Mouse (Mus musculus) kidney, embryonic 14.5 days (tissue): Measurements from ENCODE around the gene Ttll5. TPM values are rescaled to one million over a fixed set of nuclear protein-coding genes. Genes with fewer than 3 reads are reported as not detected.
A peak's percentile ranks its signal among the peaks of the same experiment; 100 is the strongest.

Experiments
- ATAC-seq: fragments of 200-750 bp; cut with Nextera tagmentation; 2 replicates; pipeline ENCODE4 v1.8.0; 2017; ENCODE audit warnings: moderate number of reproducible peaks, mild to moderate bottlenecking, moderate TSS enrichment, moderate library complexity; ENCODE audit not compliant: low FRiP score, low TSS enrichment
- H3K27ac ChIP-seq: fragments of 300-500 bp; sonication (generic); 2 replicates; pipeline ENCODE4 v1.5.1; 2014; ENCODE audit warnings: low read depth, mild to moderate bottlenecking, low read length, moderate library complexity, mixed read lengths
- H3K27me3 ChIP-seq: fragments of 300-500 bp; sonication (generic); 2 replicates; pipeline ENCODE4 v1.6.1; 2014; ENCODE audit warnings: mild to moderate bottlenecking, low read length; ENCODE audit not compliant: control insufficient read depth, insufficient read depth
- H3K36me3 ChIP-seq: fragments of 300-500 bp; sonication (generic); 2 replicates; pipeline ENCODE4 v1.6.1; 2014; ENCODE audit warnings: low read length, mixed read lengths; ENCODE audit not compliant: control insufficient read depth, insufficient read depth
- H3K4me1 ChIP-seq: fragments of 300-500 bp; sonication (generic); 2 replicates; pipeline ENCODE4 v1.6.1; 2014; ENCODE audit warnings: low read length, mixed read lengths; ENCODE audit not compliant: control insufficient read depth, insufficient read depth
- H3K4me2 ChIP-seq: fragments of 300-500 bp; sonication (generic); replicated peaks from 2 replicates; pipeline ENCODE4 v1.6.1; 2014; ENCODE audit warnings: low read depth, mild to moderate bottlenecking, low read length
- H3K4me3 ChIP-seq: fragments of 300-500 bp; sonication (generic); 2 replicates; pipeline ENCODE4 v1.5.1; 2014; ENCODE audit warnings: mild to moderate bottlenecking, low read length
- H3K9ac ChIP-seq: fragments of 300-500 bp; sonication (generic); 2 replicates; pipeline ENCODE4 v1.6.1; 2014; ENCODE audit warnings: low read depth, mild to moderate bottlenecking, low read length, moderate library complexity
- H3K9me3 ChIP-seq: fragments of 300-500 bp; sonication (generic); 2 replicates; pipeline ENCODE4 v1.6.1; 2016; ENCODE audit warnings: low read length; ENCODE audit not compliant: control insufficient read depth
- WGBS: fragments of 180-500 bp; shearing (Covaris S2); extraction: QIAGEN DNeasy Blood & Tissue Kit; methylation state at CpG from one replicate; pipeline ENCODE4 v1.1.7; 2014; 5-methylcytosine and 5-hydroxymethylcytosine counted together
- polyA plus RNA-seq: library from polyadenylated mRNA; unstranded; fragments of >200 nt; fragmentation: Nextera tagmentation; extraction: Ambion mirVana; gene quantifications from 2 replicates; pipeline ENCODE4 v1.2.1, GENCODE M21; 2014

The Ttll5 gene
- polyA plus RNA-seq, 1 experiment from 2014 or later: 17.0 TPM

DNA sequence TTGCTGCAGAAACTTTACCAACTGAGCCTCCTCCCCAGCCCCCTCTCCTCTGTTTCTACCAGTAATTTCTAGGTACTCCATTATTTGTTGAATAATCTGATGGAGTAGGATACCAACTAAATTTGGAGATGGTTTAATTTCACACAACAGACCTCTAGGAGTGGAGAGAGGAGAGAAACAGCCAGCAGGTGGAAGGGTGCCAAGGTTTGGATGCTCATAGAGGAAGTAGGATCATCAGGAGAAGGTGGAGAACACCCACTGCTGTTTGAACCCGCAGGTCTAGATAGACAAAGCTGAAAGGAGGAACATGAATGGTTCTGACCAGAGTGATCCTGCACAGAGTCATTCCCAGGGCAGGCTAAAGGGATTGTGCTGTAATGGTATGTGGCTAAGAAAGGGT, 28.9 kb upstream of the Ttll5 start:
- Histone ChIP-seq H3K9ac (no peak overlapping the region), H3K36me3 (no peaks in the 10 kb centered on the region), H3K4me3 (no peak overlapping the region), H3K4me2 (no peak overlapping the region), H3K27ac (no peak overlapping the region), H3K9me3 (no peaks in the 10 kb centered on the region), H3K4me1 (0 out of 2 replicates have a peak, but pooled peaks cover 6% of the 10 kb centered on the region), H3K27me3 (no peaks in the 10 kb centered on the region)
- ATAC-seq: no peak
- 79% methylated on average over 1 of the region's 1 CpGs for WGBS

- Histone ChIP-seq H3K9ac (no peak overlapping the region), H3K4me2 (no peak overlapping the region), H3K4me3 (no peak overlapping the region), H3K4me1 (0 out of 2 replicates have a peak, but pooled peaks cover 6% of the 10 kb centered on the region), H3K9me3 (no peaks in the 10 kb centered on the region), H3K27me3 (no peaks in the 10 kb centered on the region), H3K36me3 (no peaks in the 10 kb centered on the region), H3K27ac (no peak overlapping the region)
- 44% methylated on average over 9 of the region's 9 CpGs for WGBS
- ATAC-seq: no peak
These were observed 24.4 kb upstream of the Ttll5 start for GRCm38 (mm10) chr12:85800031-85800430.

DNA sequence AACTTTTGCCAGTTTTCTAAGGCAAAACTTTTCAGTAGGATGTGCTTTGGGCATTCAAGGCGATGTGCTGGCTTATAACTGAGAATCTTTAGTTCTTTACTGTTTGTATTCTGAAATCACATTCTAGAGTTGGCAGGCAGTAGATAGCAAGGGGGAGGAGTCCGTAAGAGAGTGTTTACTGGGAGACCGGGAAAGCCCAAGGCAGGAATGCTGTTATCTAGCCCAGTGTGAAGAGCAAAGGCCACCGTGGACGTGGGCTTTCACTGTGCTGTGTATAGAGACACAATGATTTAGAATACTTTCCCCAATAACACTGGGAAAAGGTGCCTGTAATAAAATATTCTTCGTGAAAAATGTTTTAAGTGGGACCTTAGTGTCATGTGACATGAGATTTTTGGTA, 14.7 kb upstream of the Ttll5 start:
- no peak for ATAC-seq
- peaks cover 18% of the 10 kb centered on the region for H3K36me3 ChIP-seq
- WGBS: 74% methylated on average over 6 of the region's 6 CpGs
- no peak overlapping the region for H3K9ac ChIP-seq
- no peak overlapping the region for H3K4me2 ChIP-seq
- no peaks in the 10 kb centered on the region for H3K9me3 ChIP-seq
- no peak overlapping the region for H3K4me3 ChIP-seq
- H3K4me1 ChIP-seq: peaks cover 9% of the 10 kb centered on the region
- H3K27ac ChIP-seq: no peak overlapping the region
- no peaks in the 10 kb centered on the region for H3K27me3 ChIP-seq

DNA sequence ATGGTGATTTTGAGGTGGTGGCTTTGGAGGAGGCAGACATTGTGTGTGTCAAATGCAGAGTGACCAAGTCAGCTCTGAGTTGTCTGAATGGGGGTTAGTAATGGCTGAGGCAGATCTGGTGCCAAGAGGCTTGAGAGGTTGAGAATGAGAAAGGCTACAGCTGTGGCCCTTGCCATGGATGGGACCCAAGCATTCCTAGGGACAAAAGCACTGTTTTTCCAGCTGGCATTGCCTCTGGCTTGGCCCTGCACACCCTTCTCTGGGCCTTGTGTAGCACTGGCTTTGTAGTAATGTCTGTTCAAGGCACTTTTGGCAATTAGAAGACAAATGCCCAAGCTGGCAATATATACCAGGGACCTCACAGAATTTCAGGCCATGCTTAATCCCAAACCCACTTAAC, 13.5 kb upstream of the Ttll5 start:
- ATAC-seq: no peak
- peaks cover 9% of the 10 kb centered on the region for H3K4me1 ChIP-seq
- no peak overlapping the region for H3K4me2 ChIP-seq
- no peak overlapping the region for H3K27ac ChIP-seq
- H3K9ac ChIP-seq: no peak overlapping the region
- H3K36me3 ChIP-seq: peaks cover 27% of the 10 kb centered on the region
- no peak overlapping the region for H3K4me3 ChIP-seq
- H3K9me3 ChIP-seq: no peaks in the 10 kb centered on the region
- no peaks in the 10 kb centered on the region for H3K27me3 ChIP-seq

DNA sequence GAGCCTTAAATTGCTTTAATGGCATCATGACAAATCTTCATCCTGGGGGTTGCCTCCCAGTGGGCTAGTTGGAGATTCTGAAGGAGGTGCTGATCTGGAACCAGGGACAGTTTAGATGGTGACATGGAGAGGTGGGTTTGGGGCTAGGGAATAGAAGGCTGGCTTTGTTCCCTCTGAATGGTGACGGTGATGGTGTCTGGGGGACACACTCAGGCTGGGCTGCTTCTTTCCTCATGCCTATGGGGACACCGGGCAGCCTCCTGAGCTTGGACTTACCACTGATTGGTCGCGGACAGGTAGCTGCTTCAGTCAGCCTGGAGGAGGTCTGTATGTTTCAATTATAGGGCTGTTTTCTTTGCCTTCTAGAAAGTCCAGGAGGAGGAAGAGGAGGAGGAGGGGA, 12.8 kb upstream of the Ttll5 start:
- no peak overlapping the region for H3K27ac ChIP-seq
- no peaks in the 10 kb centered on the region for H3K27me3 ChIP-seq
- no peak overlapping the region for H3K9ac ChIP-seq
- no peaks in the 10 kb centered on the region for H3K9me3 ChIP-seq
- H3K4me2 ChIP-seq: no peak overlapping the region
- no peak overlapping the region for H3K4me3 ChIP-seq
- ATAC-seq: no peak
- peaks cover 32% of the 10 kb centered on the region for H3K36me3 ChIP-seq
- WGBS: 95% methylated on average over 4 of the region's 4 CpGs
- peaks cover 9% of the 10 kb centered on the region for H3K4me1 ChIP-seq

DNA sequence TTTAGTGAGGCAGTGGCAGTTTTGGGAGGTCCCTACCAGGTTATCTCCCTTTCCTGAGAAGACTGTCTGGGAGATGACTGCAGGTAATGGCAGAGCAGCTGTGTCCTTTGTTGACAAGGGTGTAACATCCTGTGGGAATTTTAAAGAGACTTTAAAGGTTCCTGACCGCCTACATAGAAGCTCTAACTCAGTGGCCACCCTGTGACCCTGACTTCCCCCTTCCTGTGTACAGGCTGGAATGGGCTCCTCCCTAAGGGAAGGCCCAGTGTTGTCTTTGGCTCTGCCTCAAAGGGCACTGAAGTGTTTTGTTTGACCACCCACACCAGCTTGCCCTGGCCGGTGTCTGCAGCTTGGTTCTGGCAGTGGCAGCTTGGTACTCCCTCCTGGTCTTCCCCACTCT, 10.9 kb upstream of the Ttll5 start:
- ATAC-seq: peak; percentile 84
- Histone ChIP-seq H3K9ac (no peak overlapping the region), H3K27ac (no peak overlapping the region), H3K4me2 (no peak overlapping the region), H3K9me3 (no peaks in the 10 kb centered on the region), H3K36me3 (peaks cover 44% of the 10 kb centered on the region), H3K4me1 (peaks cover 9% of the 10 kb centered on the region), H3K4me3 (no peak overlapping the region), H3K27me3 (no peaks in the 10 kb centered on the region)
- 21% methylated on average over 2 of the region's 2 CpGs for WGBS

DNA sequence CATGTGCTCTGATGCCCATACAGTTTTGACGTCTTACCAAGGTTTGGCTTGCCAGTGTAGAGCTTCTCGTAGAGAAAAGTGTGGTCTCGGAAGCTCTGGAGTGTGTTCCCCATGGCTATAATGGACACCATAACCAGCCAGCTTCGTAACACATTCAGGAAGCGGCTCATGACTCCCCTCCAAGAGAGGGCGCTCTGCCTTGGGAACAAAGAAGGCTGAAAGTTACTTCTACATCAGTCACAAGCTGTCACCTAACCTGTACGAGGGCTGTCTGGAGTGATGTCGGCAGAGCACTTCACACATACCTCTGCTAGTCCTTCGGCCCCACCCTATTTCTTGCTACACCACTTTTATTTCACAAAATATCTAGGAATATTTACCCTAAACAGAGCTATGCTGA, 2.4 kb upstream of the Ttll5 start:
- H3K4me2 ChIP-seq: no peak overlapping the region
- H3K4me3 ChIP-seq: no peak overlapping the region
- WGBS: 78% methylated on average over 9 of the region's 9 CpGs
- no peaks in the 10 kb centered on the region for H3K27me3 ChIP-seq
- ATAC-seq: no peak
- no peaks in the 10 kb centered on the region for H3K9me3 ChIP-seq
- H3K9ac ChIP-seq: no peak overlapping the region
- H3K27ac ChIP-seq: no peak overlapping the region
- peaks cover 28% of the 10 kb centered on the region for H3K36me3 ChIP-seq
- H3K4me1 ChIP-seq: peaks cover 10% of the 10 kb centered on the region; the same call in 1 of the 2 replicates

DNA sequence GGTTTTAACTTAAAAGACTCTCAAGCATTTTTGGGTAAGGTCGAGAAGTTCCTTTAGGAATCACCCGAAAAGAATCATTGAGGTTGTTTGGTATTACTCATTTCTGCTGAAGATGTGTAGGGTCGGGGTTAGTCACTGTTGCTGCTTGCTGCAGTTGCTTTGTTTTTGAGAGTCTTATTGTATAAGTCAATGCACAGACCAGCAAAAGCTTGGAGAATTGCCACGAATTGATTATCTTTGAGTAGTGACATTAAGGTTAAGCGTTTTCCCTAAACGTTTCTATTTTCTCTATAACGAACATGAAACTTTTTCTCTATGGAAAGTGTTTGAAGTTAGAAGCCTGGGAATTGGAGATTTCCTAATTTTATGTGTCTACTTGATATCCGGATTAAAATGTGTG, 902 bp downstream of the Ttll5 start:
- no peaks in the 10 kb centered on the region for H3K9me3 ChIP-seq
- peak overlapping the region; percentile 98 for H3K27ac ChIP-seq
- H3K27me3 ChIP-seq: no peaks in the 10 kb centered on the region
- ATAC-seq: no peak
- H3K4me3 ChIP-seq: peak overlapping the region; percentile 75
- peak overlapping the region; percentile 56 for H3K4me2 ChIP-seq
- 10% methylated on average over 8 of the region's 8 CpGs for WGBS
- H3K9ac ChIP-seq: peak overlapping the region; percentile 71
- H3K4me1 ChIP-seq: peaks cover 10% of the 10 kb centered on the region; the same call in 1 of the 2 replicates
- H3K36me3 ChIP-seq: peaks cover 9% of the 10 kb centered on the region

GRCm38 (mm10) chr12:85825822-85826221, 1.4 kb downstream of the Ttll5 start:
- no peak for ATAC-seq
- H3K36me3 ChIP-seq: peaks cover 9% of the 10 kb centered on the region
- H3K27me3 ChIP-seq: no peaks in the 10 kb centered on the region
- 67% methylated on average over 2 of the region's 2 CpGs for WGBS
- peak overlapping the region; percentile 75 for H3K4me3 ChIP-seq
- peaks cover 10% of the 10 kb centered on the region; the same call in 1 of the 2 replicates for H3K4me1 ChIP-seq
- peak overlapping the region; percentile 56; the same call in 1 of the 2 replicates for H3K4me2 ChIP-seq
- H3K9me3 ChIP-seq: no peaks in the 10 kb centered on the region
- H3K27ac ChIP-seq: no peak overlapping the region
- H3K9ac ChIP-seq: no peak overlapping the region
